Mouse (Mus musculus) adrenal gland, postnatal 10 days (tissue): Measurements from ENCODE around the gene Wdr31. TPM values are rescaled to one million over a fixed set of nuclear protein-coding genes. Genes with fewer than 3 reads are reported as not detected.

Experiments used
- DNase-seq: peaks from one replicate; pipeline ENCODE4 v3.0.0; 2021; ENCODE audit warnings: mixed read lengths
- long read RNA-seq, 2 experiments: library from polyadenylated mRNA; stranded (forward); transcript quantifications; one replicate each; pipeline ENCODE4 v2.0.0; 2021
- total RNA-seq, 2 experiments: library from RNA; stranded (reverse); gene quantifications; 2 replicates each; pipeline ENCODE4 v1.2.3; 2021

Wdr31 gene
- 1 to 10 TPM; 2.4 to 3.7 TPM for total RNA-seq
- long read RNA-seq, experiment 1, partial matches to known transcripts: 0 of 8 reads
- long read RNA-seq, experiment 1, other reads (novel, unspliced or antisense): 1 of 8 reads
- long read RNA-seq, experiment 2, transcript Wdr31-201 (11 exons, 1,440 nt): major isoform, 6 of 8 reads
- long read RNA-seq, experiment 2, partial matches to known transcripts: 0 of 8 reads
- long read RNA-seq, experiment 2, other reads (novel, unspliced or antisense): 1 of 8 reads

GRCm38 (mm10) chr4:62470598-62471051, at the start of gene Wdr31:
TSS of gene Wdr31 (minus strand) at chr4:62470896.
- peak; percentile 90 for DNase-seq

GRCm38 (mm10) chr4:62519849-62520233, 49.1 kb upstream of the Wdr31 start, which contains the start of gene Alad:
TSS of gene Alad (minus strand) at chr4:62519918.
- peak; percentile 95 for DNase-seq

GRCm38 (mm10) chr4:62519122-62519848, 48.6 kb upstream of the Wdr31 start:
- no peak for DNase-seq

- peak; percentile 76 for DNase-seq
These were observed 47.9 kb upstream of the Wdr31 start for GRCm38 (mm10) chr4:62518416-62519121.

- no peak for DNase-seq
These were observed 47.1 kb upstream of the Wdr31 start for GRCm38 (mm10) chr4:62517538-62518415.

- DNase-seq: no peak
These were observed 46.4 kb upstream of the Wdr31 start for GRCm38 (mm10) chr4:62517046-62517445.

- no peak for DNase-seq
These were observed 45.9 kb upstream of the Wdr31 start for GRCm38 (mm10) chr4:62516579-62516978.

- peak; percentile 65 for DNase-seq
These were observed 45.4 kb upstream of the Wdr31 start for GRCm38 (mm10) chr4:62516079-62516478.

GRCm38 (mm10) chr4:62515490-62515889, 44.8 kb upstream of the Wdr31 start:
- DNase-seq: no peak

GRCm38 (mm10) chr4:62514995-62515394, 44.3 kb upstream of the Wdr31 start:
- no peak for DNase-seq

- no peak for DNase-seq
These were observed 43.4 kb upstream of the Wdr31 start for GRCm38 (mm10) chr4:62513998-62514506.

GRCm38 (mm10) chr4:62509946-62510345, 39.2 kb upstream of the Wdr31 start:
- peak; percentile 90 for DNase-seq

- no peak for DNase-seq
These were observed 38.1 kb upstream of the Wdr31 start for GRCm38 (mm10) chr4:62508839-62509238.

- peak; percentile 57 for DNase-seq
These were observed 36.1 kb upstream of the Wdr31 start for GRCm38 (mm10) chr4:62506798-62507197.

- no peak for DNase-seq
These were observed 35.3 kb upstream of the Wdr31 start for GRCm38 (mm10) chr4:62505991-62506390.

- peak; percentile 1 for DNase-seq
These were observed 32.8 kb upstream of the Wdr31 start, which contains the start of gene Hdhd3 for GRCm38 (mm10) chr4:62503374-62503970. TSS of gene Hdhd3 (minus strand) at chr4:62503467.

GRCm38 (mm10) chr4:62502969-62503368, 32.3 kb upstream of the Wdr31 start:
- peak; percentile 14 for DNase-seq

GRCm38 (mm10) chr4:62501964-62502732, 31.5 kb upstream of the Wdr31 start:
- peak; percentile 94 for DNase-seq

GRCm38 (mm10) chr4:62501534-62501933, 30.8 kb upstream of the Wdr31 start:
- DNase-seq: no peak

GRCm38 (mm10) chr4:62500799-62501198, 30.1 kb upstream of the Wdr31 start:
- peak; percentile 1 for DNase-seq
